Mouse (Mus musculus) left cerebral cortex, adult 2 months (tissue): ENCODE results near the gene Grin2b. TPM values are rescaled to one million over a fixed set of nuclear protein-coding genes. Genes with fewer than 3 reads are reported as not detected.
A peak's percentile ranks its signal among the peaks of the same experiment; 100 is the strongest.

Experiments used
- DNase-seq, 2 experiments: peaks; one replicate each; pipeline ENCODE4 v3.0.0; 2021 to 2022; ENCODE audit warnings: low spot score in 2 of 2, mixed read lengths in 1 of 2; ENCODE audit errors: extremely low spot score in 1 of 2
- H3K27ac ChIP-seq: fragments of 200-600 bp; 2 replicates; pipeline ENCODE4 v1.8.1; 2022
- H3K4me3 ChIP-seq: fragments of 200-600 bp; 2 replicates; pipeline ENCODE4 v1.8.1; 2022
- CTCF ChIP-seq: fragments of 200-600 bp; IDR thresholded peaks from 2 replicates; pipeline ENCODE4 v1.8.1; 2022; ENCODE audit warnings: antibody characterized with exemption, mild to moderate bottlenecking, moderate library complexity
- intact Hi-C: fragments of 180-260 bp; cut with DNase I; formaldehyde crosslinking; loops from one replicate; pipeline ENCODE4 v1.15.1; 2025
- total RNA-seq, 2 experiments: library from RNA; stranded (reverse); gene quantifications; 2 replicates each; pipeline ENCODE4 v1.2.3; 2021

The Grin2b gene
- total RNA-seq, 2 experiments from 2014 or later = 300 to 306 TPM

- DNase-seq = no peak
- TF ChIP-seq CTCF = no peak
- H3K27ac ChIP-seq = peak overlapping the region; percentile 61
- intact Hi-C loops = no loop called here
- H3K4me3 ChIP-seq = no peak overlapping the region
These were observed 255.6 kb downstream of the Grin2b start for GRCm38 (mm10) chr6:135917676-135918075.

- peak overlapping the region; percentile 74 for H3K27ac ChIP-seq
- intact Hi-C loops = no loop called here
- DNase-seq = no peak
- H3K4me3 ChIP-seq = no peak overlapping the region
- peak; percentile 44 for TF ChIP-seq CTCF
These were observed 258.7 kb downstream of the Grin2b start for GRCm38 (mm10) chr6:135914608-135915007.

GRCm38 (mm10) chr6:135912114-135912513, 261.2 kb downstream of the Grin2b start:
- intact Hi-C loops = no loop called here
- no peak overlapping the region for H3K4me3 ChIP-seq
- TF ChIP-seq CTCF = no peak
- no peak for DNase-seq
- H3K27ac ChIP-seq = no peak overlapping the region

GRCm38 (mm10) chr6:135911131-135911530, 262.2 kb downstream of the Grin2b start:
- DNase-seq = no peak
- Histone ChIP-seq H3K27ac (no peak overlapping the region), H3K4me3 (no peak overlapping the region)
- TF ChIP-seq CTCF = no peak
- intact Hi-C loops = no loop called here

- intact Hi-C loops = loop anchor here (1.0 to 5.0 kb wide), 3 partner anchors 100 to 445 kb away; partner anchors contain the start of gene Grin2b
- DNase-seq = peak; percentile 88 to 93
- no peak overlapping the region for H3K4me3 ChIP-seq
- H3K27ac ChIP-seq = peak overlapping the region; percentile 90
- TF ChIP-seq CTCF = peak; percentile 85
These were observed 265.6 kb downstream of the Grin2b start for GRCm38 (mm10) chr6:135907540-135908320.

GRCm38 (mm10) chr6:135907137-135907536, 266.2 kb downstream of the Grin2b start:
- no peak for TF ChIP-seq CTCF
- intact Hi-C loops = loop anchor here (1.0 to 5.0 kb wide), 3 partner anchors 100 to 445 kb away; partner anchors contain the start of gene Grin2b
- Histone ChIP-seq H3K27ac (peak overlapping the region; percentile 90), H3K4me3 (no peak overlapping the region)
- no peak for DNase-seq

GRCm38 (mm10) chr6:135904391-135904790, 268.9 kb downstream of the Grin2b start:
- no peak for DNase-seq
- intact Hi-C loops = loop anchor here (5.0 kb wide), 2 partner anchors 377 to 458 kb away; no protein-coding TSS in a partner anchor
- no peak for TF ChIP-seq CTCF
- peak overlapping the region; percentile 75 for H3K27ac ChIP-seq
- H3K4me3 ChIP-seq = no peak overlapping the region

- DNase-seq = peak; percentile 49 to 56
- intact Hi-C loops = loop anchor here (5.0 kb wide), 2 partner anchors 373 to 462 kb away; no protein-coding TSS in a partner anchor
- TF ChIP-seq CTCF = no peak
- H3K27ac ChIP-seq = peak overlapping the region; percentile 81
- H3K4me3 ChIP-seq = no peak overlapping the region
These were observed 272.9 kb downstream of the Grin2b start for GRCm38 (mm10) chr6:135900410-135900809.

- no peak for TF ChIP-seq CTCF
- H3K4me3 ChIP-seq = no peak overlapping the region
- intact Hi-C loops = loop anchor here (2.0 kb wide), 4 partner anchors 40 to 458 kb away; no protein-coding TSS in a partner anchor
- DNase-seq = peak; percentile 62 to 71
- peak overlapping the region; percentile 81 for H3K27ac ChIP-seq
These were observed 274.1 kb downstream of the Grin2b start for GRCm38 (mm10) chr6:135899225-135899624.

GRCm38 (mm10) chr6:135894793-135895228, 278.5 kb downstream of the Grin2b start:
- no peak for DNase-seq
- Histone ChIP-seq H3K27ac (peak overlapping the region; percentile 79), H3K4me3 (no peak overlapping the region)
- no peak for TF ChIP-seq CTCF
- intact Hi-C loops = loop anchor here (5.0 kb wide), 1 partner anchor 258 kb away; no protein-coding TSS in a partner anchor

GRCm38 (mm10) chr6:135882611-135883010, 290.7 kb downstream of the Grin2b start:
- DNase-seq = no peak
- intact Hi-C loops = no loop called here
- TF ChIP-seq CTCF = no peak
- Histone ChIP-seq H3K4me3 (no peak overlapping the region), H3K27ac (no peak overlapping the region; the same call in 1 of the 2 replicates)

GRCm38 (mm10) chr6:135876163-135876726, 297.1 kb downstream of the Grin2b start:
- no peak for DNase-seq
- TF ChIP-seq CTCF = peak; percentile 10
- intact Hi-C loops = no loop called here
- peak overlapping the region; percentile 24; the same call in 1 of the 2 replicates for H3K27ac ChIP-seq
- no peak overlapping the region for H3K4me3 ChIP-seq
